Mouse (Mus musculus) G1E-ER4 (cell line): ENCODE measurements around the gene Mga. TPM values are rescaled to one million over a fixed set of nuclear protein-coding genes. Genes with fewer than 3 reads are reported as not detected.

Experiments
- GATA1 ChIP-seq: IDR thresholded peaks from one replicate; pipeline ENCODE4 v1.8.0; 2012; ENCODE audit warnings: low read length, inconsistent platforms
- polyA plus RNA-seq: library from polyadenylated mRNA; stranded (reverse); fragments of >175 nt; gene quantifications from 2 replicates; pipeline ENCODE4 v1.2.3, GENCODE M21; 2012

Mga gene
- polyA plus RNA-seq, 1 experiment, result 2.5 TPM

GRCm38 (mm10) chr2:120001956-120002355 lies 104.9 kb downstream of the Mga start:
- no peak for TF ChIP-seq GATA1

GRCm38 (mm10) chr2:120003970-120004369 lies 106.9 kb downstream of the Mga start:
- TF ChIP-seq GATA1, result no peak

GRCm38 (mm10) chr2:120006696-120007095 lies 109.7 kb downstream of the Mga start:
- TF ChIP-seq GATA1, result no peak

- no peak for TF ChIP-seq GATA1
Measured at GRCm38 (mm10) chr2:120007680-120008210, 110.7 kb downstream of the Mga start.

GRCm38 (mm10) chr2:120008672-120009071 lies 111.6 kb downstream of the Mga start:
- TF ChIP-seq GATA1, result no peak

GRCm38 (mm10) chr2:120011462-120012200 lies 114.6 kb downstream of the Mga start:
- no peak for TF ChIP-seq GATA1

GRCm38 (mm10) chr2:120012924-120013323 lies 115.9 kb downstream of the Mga start:
- no peak for TF ChIP-seq GATA1

GRCm38 (mm10) chr2:120013831-120014486 lies 116.9 kb downstream of the Mga start:
- no peak for TF ChIP-seq GATA1

- TF ChIP-seq GATA1, result no peak
Measured at GRCm38 (mm10) chr2:120015882-120016281, 118.9 kb downstream of the Mga start.

- no peak for TF ChIP-seq GATA1
Measured at GRCm38 (mm10) chr2:120017599-120017998, 120.6 kb downstream of the Mga start.

Other genes with a start within 250 kb of the Mga start
- gene Ndufaf1, start 234.4 kb upstream of the Mga start, polyA plus RNA-seq, result 3.9 and 7.1 TPM in 2 replicates
- gene Rtf1, start 222.2 kb upstream of the Mga start, polyA plus RNA-seq, result 48.9 and 72.7 TPM in 2 replicates
- 1.9 and 2.1 TPM in 2 replicates for gene Itpka, start 154.9 kb upstream of the Mga start, polyA plus RNA-seq
- not detected in 2 replicates for gene Ltk, start 136.8 kb upstream of the Mga start, polyA plus RNA-seq
- 25.6 and 33.3 TPM in 2 replicates for gene Rpap1, start 109.7 kb upstream of the Mga start, polyA plus RNA-seq
- gene Tyro3, start 99.5 kb upstream of the Mga start, polyA plus RNA-seq, result 0.18 and 0.32 TPM in 2 replicates
- 3.2 and 3.5 TPM in 2 replicates for gene Mapkbp1, start 75.5 kb downstream of the Mga start, polyA plus RNA-seq
- 2.8 and 3.4 TPM in 2 replicates for gene Jmjd7, start 130.3 kb downstream of the Mga start, polyA plus RNA-seq
- 0.04 and 0.08 TPM in 2 replicates for gene Gm28042, start 130.3 kb downstream of the Mga start, polyA plus RNA-seq
- 0.15 and 0.24 TPM in 2 replicates for gene Pla2g4b, start 136.2 kb downstream of the Mga start, polyA plus RNA-seq